Mouse (Mus musculus) urinary bladder, adult 18-20 months (tissue): ENCODE data around the gene Runx2.

Experiments
- DNase-seq, 2 experiments: peaks; one replicate each; pipeline ENCODE4 v3.0.0; 2022; ENCODE audit warnings: low spot score in 2 of 2, mixed read lengths in 2 of 2

The Runx2 gene

GRCm38 (mm10) chr17:44663208-44663607 lies 151.4 kb downstream of the Runx2 start:
- no peak for DNase-seq

GRCm38 (mm10) chr17:44662080-44662706 lies 152.4 kb downstream of the Runx2 start:
- no peak for DNase-seq

- no peak for DNase-seq
Observed at GRCm38 (mm10) chr17:44660121-44660806, 154.3 kb downstream of the Runx2 start.

GRCm38 (mm10) chr17:44654503-44654902 lies 160.1 kb downstream of the Runx2 start:
- DNase-seq: no peak

GRCm38 (mm10) chr17:44653081-44653480 lies 161.5 kb downstream of the Runx2 start:
- DNase-seq: no peak

- no peak for DNase-seq
Observed at GRCm38 (mm10) chr17:44652054-44652453, 162.5 kb downstream of the Runx2 start.

GRCm38 (mm10) chr17:44651613-44652012 lies 163.0 kb downstream of the Runx2 start:
- DNase-seq: no peak

- DNase-seq: no peak
Observed at GRCm38 (mm10) chr17:44650431-44650830, 164.2 kb downstream of the Runx2 start.

- DNase-seq: no peak
Observed at GRCm38 (mm10) chr17:44649056-44649455, 165.5 kb downstream of the Runx2 start.

GRCm38 (mm10) chr17:44647916-44648315 lies 166.7 kb downstream of the Runx2 start:
- no peak for DNase-seq

GRCm38 (mm10) chr17:44645146-44645545 lies 169.5 kb downstream of the Runx2 start:
- peak in 1 of 2 experiments; percentile 13 for DNase-seq

- DNase-seq: no peak
Observed at GRCm38 (mm10) chr17:44643260-44643659, 171.3 kb downstream of the Runx2 start.

GRCm38 (mm10) chr17:44642126-44642525 lies 172.5 kb downstream of the Runx2 start:
- no peak for DNase-seq

- DNase-seq: no peak
Observed at GRCm38 (mm10) chr17:44640910-44641309, 173.7 kb downstream of the Runx2 start.

- DNase-seq: no peak
Observed at GRCm38 (mm10) chr17:44639446-44639845, 175.2 kb downstream of the Runx2 start.

- DNase-seq: peak in 1 of 2 experiments; percentile 10
Observed at GRCm38 (mm10) chr17:44637181-44637880, 177.3 kb downstream of the Runx2 start.

- no peak for DNase-seq
Observed at GRCm38 (mm10) chr17:44634486-44634885, 180.1 kb downstream of the Runx2 start.

GRCm38 (mm10) chr17:44633607-44634415 lies 180.8 kb downstream of the Runx2 start:
- no peak for DNase-seq

GRCm38 (mm10) chr17:44632941-44633340 lies 181.7 kb downstream of the Runx2 start:
- DNase-seq: no peak

- DNase-seq: no peak
Observed at GRCm38 (mm10) chr17:44632292-44632691, 182.3 kb downstream of the Runx2 start.

- DNase-seq: no peak
Observed at GRCm38 (mm10) chr17:44631577-44631976, 183.0 kb downstream of the Runx2 start.

GRCm38 (mm10) chr17:44627317-44627716 lies 187.3 kb downstream of the Runx2 start:
- DNase-seq: no peak
